Mouse (Mus musculus) layer of hippocampus, adult 9-11 months (tissue): ENCODE measurements at regions not wholly inside any gene's neighbourhood (a gene's known extent, or its start where the extent isn't known, plus 50 kb on each side); places are given as distances from the start of the nearest gene placed in this dataset.

ENCODE experiments used
- DNase-seq: peaks from one replicate; pipeline ENCODE4 v3.0.0; 2022

- no peak for DNase-seq
Observed at GRCm38 (mm10) chr14:87348825-87349224, 67.6 kb upstream of the Tdrd3 start.

- DNase-seq: no peak
Observed at GRCm38 (mm10) chr14:87365793-87366192, 50.6 kb upstream of the Tdrd3 start.
